8 mouse cellular contexts compared by ENCODE assay signal in the genomic region with DNA sequence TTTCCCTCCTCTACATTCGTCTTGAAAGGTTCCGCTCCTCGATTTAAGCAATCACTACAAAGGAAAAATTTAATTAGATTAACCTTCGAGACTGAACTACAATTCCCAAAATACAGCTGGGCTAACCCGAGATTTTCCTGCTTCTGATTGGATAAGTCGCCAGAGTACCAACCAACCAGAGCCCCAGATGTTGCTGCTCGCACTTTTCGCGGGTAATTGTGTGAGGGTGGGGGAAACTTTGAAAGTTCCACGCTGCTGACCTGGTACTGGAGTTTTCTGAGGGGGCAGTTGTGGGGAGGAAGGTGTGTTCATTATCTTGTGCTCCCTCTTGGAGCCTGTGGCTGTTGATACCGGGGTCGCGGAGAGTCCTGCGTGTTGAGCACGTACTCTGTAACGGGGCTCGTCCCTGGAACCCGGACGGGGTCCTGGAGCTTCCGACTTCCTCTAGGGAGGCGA. TPM values are rescaled to one million over a fixed set of nuclear protein-coding genes. Genes with fewer than 3 reads are reported as not detected.
A peak's percentile ranks its signal among the peaks of the same experiment; 100 is the strongest.
DNase-seq lines count a peak whose midpoint lies in the region; ATAC-seq lines count a peak whose summit lies in the region.

Rad51b (plus strand) TSS at position 162 of the 456 bp plus-strand sequence.

- no peaks in the 10 kb centered on the region for H3K36me3 ChIP-seq in hindbrain, embryonic 11.5 days (ENCODE audit: control insufficient read depth, insufficient read depth, low read length)

- no peaks in the 10 kb centered on the region for H3K4me1 ChIP-seq in hindbrain, embryonic 11.5 days (replicated peaks; ENCODE audit: control insufficient read depth, insufficient read depth, low read length)

- peak; percentile 81 for ATAC-seq in hindbrain, embryonic 11.5 days (ENCODE audit: low FRiP score)

- peak within 1 kb of the TSS; percentile 64 for H3K4me3 ChIP-seq in hindbrain, embryonic 11.5 days (ENCODE audit: low read depth, low read length)

- H3K27ac ChIP-seq in hindbrain, embryonic 11.5 days (ENCODE audit: low read depth, low read length): no peak within 1 kb of the TSS

- no peaks in the 10 kb centered on the region for H3K9me3 ChIP-seq in hindbrain, embryonic 11.5 days (ENCODE audit: control insufficient read depth, low read length)

- H3K4me2 ChIP-seq in hindbrain, embryonic 11.5 days (replicated peaks; ENCODE audit: low read depth, low read length): peak within 1 kb of the TSS; percentile 65

- H3K9ac ChIP-seq in hindbrain, embryonic 11.5 days (ENCODE audit: low read depth, low read length): peak within 1 kb of the TSS; percentile 65

- DNase-seq in NIH3T3 (ENCODE audit: low read depth): peak; percentile 90
- DNase-seq in cerebellum, adult 9-11 months: peak; percentile 72
- peak; percentile 58 to 87 for DNase-seq in frontal cortex, adult 2 months (ENCODE audit: extremely low spot score in 1 of 2, low spot score in 1 of 2)
- DNase-seq in hindbrain, embryonic 11.5 days (ENCODE audit: low spot score): peak; percentile 84
- peak; percentile 60 to 69 for DNase-seq in layer of hippocampus, postnatal 10 days (ENCODE audit: low spot score in 2 of 2)
- DNase-seq in lung, postnatal 10 days: peak; percentile 88
- DNase-seq in ovary, postnatal 36 days (ENCODE audit: low spot score): peak; percentile 63
- DNase-seq in thymus, postnatal 25 days: peak; percentile 72

- no peaks in the 10 kb centered on the region for H3K27me3 ChIP-seq in hindbrain, embryonic 11.5 days (ENCODE audit: control insufficient read depth, insufficient read depth, low read length)

- under 1% methylated on average over 21 of the region's 21 CpGs for WGBS in hindbrain, embryonic 11.5 days

RNA-seq across cellular contexts. Expression of gene Rad51b, which starts in this region (rescaled TPM):
- polyA plus RNA-seq in frontal cortex, adult 2 months (2012; rRNA removed): 0.14 and 0.17 TPM in 2 replicates
- 4.9 and 6.5 TPM in 2 replicates for polyA plus RNA-seq in hindbrain, embryonic 11.5 days (2014; fragmentation: Nextera tagmentation; extraction: Ambion mirVana)
- under 1 TPM; 0.47 to 0.69 TPM for total RNA-seq in layer of hippocampus, postnatal 10 days (2021)

Comparison
In these comparisons a context has a peak if more than half of its experiments do, and no peak if none do; other contexts are left out.
1. Peak in DNase-seq in frontal cortex, adult 2 months; RNA of the gene not detected or under 1 TPM.
2. Peak in DNase-seq in layer of hippocampus, postnatal 10 days; RNA of the gene not detected or under 1 TPM.